ENCODE assay signal across 9 mouse cellular contexts in genomic region chr4:63546441-63547055, GRCm38 (mm10). TPM values are rescaled to one million over a fixed set of nuclear protein-coding genes. Genes with fewer than 3 reads are reported as not detected.
DNase-seq lines count a peak whose midpoint lies in the region; ATAC-seq and TF ChIP-seq lines count a peak whose summit lies in the region.
"Had no signal": no experiment of that assay in that cellular context is flagged by ENCODE, and none has a peak within 500 bp of the region (broad histone marks: within the 10 kb centered on the region; RNA-seq: fewer than 3 reads in every experiment).

No protein-coding gene starts in this region.

- H3K27me3 ChIP-seq in heart, embryonic 11.5 days (ENCODE audit: control insufficient read depth, insufficient read depth, low read length): no peaks in the 10 kb centered on the region
- no peaks in the 10 kb centered on the region for H3K27me3 ChIP-seq in intestine, postnatal 0 days (replicated peaks; ENCODE audit: control insufficient read depth, insufficient read depth, low read length)
- no peaks in the 10 kb centered on the region for H3K27me3 ChIP-seq in midbrain, embryonic 14.5 days (ENCODE audit: control insufficient read depth, insufficient read depth, low read length)
- H3K27me3 ChIP-seq in cerebellum, adult 2 months (ENCODE audit: control insufficient read depth, insufficient read depth, low read length): no peaks in the 10 kb centered on the region
- H3K27me3 ChIP-seq: Patski had no signal

- DNase-seq in heart, adult 9 months (ENCODE audit: low spot score in 2 of 2): no peak
- DNase-seq in midbrain, embryonic 14.5 days: no peak
- no peak for DNase-seq in left cerebral cortex, adult 18-20 months (ENCODE audit: low spot score in 2 of 2)
- DNase-seq in cerebellum, adult 2 months: no peak
- no peak for DNase-seq in embryo, embryonic 10.5 days (ENCODE audit: low spot score)

- 83% methylated on average over 6 of the region's 6 CpGs for WGBS in heart, embryonic 11.5 days (ENCODE audit: insufficient replicate concordance)
- WGBS in intestine, postnatal 0 days: 45% methylated on average over 6 of the region's 6 CpGs
- 83% methylated on average over 6 of the region's 6 CpGs for WGBS in midbrain, embryonic 14.5 days
- WGBS in cerebellum, adult 2 months: 57% methylated on average over 6 of the region's 6 CpGs

- no peak for ATAC-seq in heart, embryonic 11.5 days (replicated peaks; ENCODE audit: insufficient number of reproducible peaks, low FRiP score, low TSS enrichment)
- no peak for ATAC-seq in intestine, postnatal 0 days
- no peak for ATAC-seq in midbrain, embryonic 14.5 days (ENCODE audit: low FRiP score, low TSS enrichment)
- ATAC-seq: Patski had no signal

- no peaks in the 10 kb centered on the region for H3K9me3 ChIP-seq in heart, embryonic 11.5 days (replicated peaks; ENCODE audit: control insufficient read depth, low read length)
- no peaks in the 10 kb centered on the region for H3K9me3 ChIP-seq in intestine, postnatal 0 days (ENCODE audit: control insufficient read depth)
- no peaks in the 10 kb centered on the region for H3K9me3 ChIP-seq in midbrain, embryonic 14.5 days (ENCODE audit: control insufficient read depth, low read length)

- no peak for TF ChIP-seq POLR2A in bone marrow macrophage, adult 2 months (IDR thresholded peaks at IDR 0.05; ENCODE audit: borderline replicate concordance, low read depth, low read length)
- TF ChIP-seq POLR2A in cerebellum, adult 2 months (IDR thresholded peaks at IDR 0.05; ENCODE audit: borderline replicate concordance, insufficient read depth, low read length): no peak

- H3K4me2 ChIP-seq in heart, embryonic 11.5 days: peak overlapping the region; percentile 77
- peak overlapping the region; percentile 73 for H3K4me2 ChIP-seq in intestine, postnatal 0 days (replicated peaks; ENCODE audit: low read depth)
- peak overlapping the region; percentile 72 for H3K4me2 ChIP-seq in midbrain, embryonic 14.5 days (ENCODE audit: low read length)

- H3K4me1 ChIP-seq in heart, embryonic 11.5 days (ENCODE audit: control insufficient read depth, insufficient read depth, low read length): peaks cover 29% of the 10 kb centered on the region
- peaks cover 38% of the 10 kb centered on the region for H3K4me1 ChIP-seq in bone marrow macrophage, adult 2 months (ENCODE audit: control insufficient read depth, insufficient read depth, low read length)
- peaks cover 13% of the 10 kb centered on the region; the same call in 1 of the 2 replicates for H3K4me1 ChIP-seq in intestine, postnatal 0 days (replicated peaks; ENCODE audit: control insufficient read depth, insufficient read depth, low read length)
- peaks cover 14% of the 10 kb centered on the region for H3K4me1 ChIP-seq in midbrain, embryonic 14.5 days (ENCODE audit: control insufficient read depth, insufficient read depth, low read length)
- H3K4me1 ChIP-seq in cerebellum, adult 2 months (ENCODE audit: control insufficient read depth, insufficient read depth, low read length): peaks cover 12% of the 10 kb centered on the region

- H3K9ac ChIP-seq in heart, embryonic 11.5 days (ENCODE audit: low read depth, low read length): no peak overlapping the region
- no peak overlapping the region for H3K9ac ChIP-seq in intestine, postnatal 0 days (ENCODE audit: low read depth, low read length)
- H3K9ac ChIP-seq in midbrain, embryonic 14.5 days (replicated peaks; ENCODE audit: low read length): no peak overlapping the region

- no peak overlapping the region for H3K27ac ChIP-seq in heart, embryonic 11.5 days (ENCODE audit: low read depth, low read length)
- no peak overlapping the region for H3K27ac ChIP-seq in bone marrow macrophage, adult 2 months (ENCODE audit: insufficient read depth, low read depth, low read length)
- H3K27ac ChIP-seq in intestine, postnatal 0 days (ENCODE audit: low read depth, low read length): no peak overlapping the region
- no peak overlapping the region for H3K27ac ChIP-seq in midbrain, embryonic 14.5 days (replicated peaks; ENCODE audit: low read depth, low read length)
- no peak overlapping the region for H3K27ac ChIP-seq in cerebellum, adult 2 months (ENCODE audit: insufficient read depth, low read length)

- H3K4me3 ChIP-seq in heart, embryonic 11.5 days (ENCODE audit: low read depth, low read length): no peak overlapping the region; the same call in 1 of the 2 replicates
- peak overlapping the region; percentile 90 for H3K4me3 ChIP-seq in bone marrow macrophage, adult 2 months (ENCODE audit: insufficient read depth, low read length)
- no peak overlapping the region for H3K4me3 ChIP-seq in intestine, postnatal 0 days (ENCODE audit: low read depth, low read length)
- 0 out of 2 replicates have a peak overlapping the region, but pooled peaks have one; percentile 87 for H3K4me3 ChIP-seq in midbrain, embryonic 14.5 days (replicated peaks; ENCODE audit: low read depth, low read length)
- no peak overlapping the region for H3K4me3 ChIP-seq in cerebellum, adult 2 months (replicated peaks; ENCODE audit: insufficient read depth, low read depth, low read length)

- H3K36me3 ChIP-seq in heart, embryonic 11.5 days (ENCODE audit: control insufficient read depth, insufficient read depth, low read length): peaks cover 12% of the 10 kb centered on the region
- peaks cover 31% of the 10 kb centered on the region for H3K36me3 ChIP-seq in intestine, postnatal 0 days (ENCODE audit: control insufficient read depth, insufficient read depth)
- H3K36me3 ChIP-seq in midbrain, embryonic 14.5 days (ENCODE audit: control insufficient read depth, insufficient read depth, low read length): peaks cover 29% of the 10 kb centered on the region

- no peak for TF ChIP-seq CTCF in bone marrow macrophage, adult 2 months (IDR thresholded peaks at IDR 0.05; ENCODE audit: low read depth, low read length)
- TF ChIP-seq CTCF in intestine, postnatal 0 days (IDR thresholded peaks at IDR 0.05; ENCODE audit: low read depth): no peak
- TF ChIP-seq CTCF in cerebellum, adult 2 months (IDR thresholded peaks at IDR 0.05; ENCODE audit: borderline replicate concordance, insufficient read depth, low read depth, low read length): no peak

RNA-seq across cellular contexts. Expression of gene Atp6v1g1, which starts 2.0 kb away (rescaled TPM):
- 213 and 221 TPM in 2 replicates for polyA plus RNA-seq in heart, embryonic 11.5 days (2014; fragmentation: Nextera tagmentation; extraction: Ambion mirVana)
- 270 and 275 TPM in 2 replicates for polyA plus RNA-seq in bone marrow macrophage, adult 2 months (2012; ENCODE audit: insufficient read depth, insufficient read length, missing spikeins)
- polyA plus RNA-seq in intestine, postnatal 0 days (2015; fragmentation: Nextera tagmentation; extraction: Ambion mirVana): 345 and 364 TPM in 2 replicates
- 451 and 485 TPM in 2 replicates for polyA plus RNA-seq in midbrain, embryonic 14.5 days (2014; fragmentation: Nextera tagmentation; extraction: Ambion mirVana)
- 100 to 1,000 TPM; 143 to 157 TPM for total RNA-seq in left cerebral cortex, adult 18-20 months (2021)
- polyA plus RNA-seq in cerebellum, adult 2 months (2012; rRNA removed): 148 and 154 TPM in 2 replicates

RNA-seq across cellular contexts. Expression of gene Tmem268, which starts 12.0 kb away (rescaled TPM):
- 5.5 and 5.8 TPM in 2 replicates for polyA plus RNA-seq in heart, embryonic 11.5 days (2014; fragmentation: Nextera tagmentation; extraction: Ambion mirVana)
- polyA plus RNA-seq in bone marrow macrophage, adult 2 months (2012; ENCODE audit: insufficient read depth, insufficient read length, missing spikeins): 5.7 and 6.9 TPM in 2 replicates
- polyA plus RNA-seq in intestine, postnatal 0 days (2015; fragmentation: Nextera tagmentation; extraction: Ambion mirVana): 15.5 and 18.7 TPM in 2 replicates
- 3.7 and 4.0 TPM in 2 replicates for polyA plus RNA-seq in midbrain, embryonic 14.5 days (2014; fragmentation: Nextera tagmentation; extraction: Ambion mirVana)
- total RNA-seq in left cerebral cortex, adult 18-20 months (2021): 10 to 100 TPM in 1 of 2 experiments, 1 to 10 TPM in 1; 9.5 to 10.4 TPM
- 11.8 and 12.3 TPM in 2 replicates for polyA plus RNA-seq in cerebellum, adult 2 months (2012; rRNA removed)

RNA-seq across cellular contexts. Expression of gene Whrn, which starts 50.8 kb away (rescaled TPM):
- polyA plus RNA-seq in heart, embryonic 11.5 days (2014; fragmentation: Nextera tagmentation; extraction: Ambion mirVana): 3.3 and 4.7 TPM in 2 replicates
- 0.29 TPM in 1 of 2 replicates, not detected in the other for polyA plus RNA-seq in bone marrow macrophage, adult 2 months (2012; ENCODE audit: insufficient read depth, insufficient read length, missing spikeins)
- polyA plus RNA-seq in intestine, postnatal 0 days (2015; fragmentation: Nextera tagmentation; extraction: Ambion mirVana): 1.3 and 1.8 TPM in 2 replicates
- 7.8 and 8.0 TPM in 2 replicates for polyA plus RNA-seq in midbrain, embryonic 14.5 days (2014; fragmentation: Nextera tagmentation; extraction: Ambion mirVana)
- total RNA-seq in left cerebral cortex, adult 18-20 months (2021): 10 to 100 TPM; 38.5 to 42.1 TPM
- polyA plus RNA-seq in cerebellum, adult 2 months (2012; rRNA removed): 91.9 and 101 TPM in 2 replicates

RNA-seq across cellular contexts. Expression of gene Gm11213, which starts 58.5 kb away (rescaled TPM):
- polyA plus RNA-seq in heart, embryonic 11.5 days (2014; fragmentation: Nextera tagmentation; extraction: Ambion mirVana): not detected in 2 replicates
- not detected in 2 replicates for polyA plus RNA-seq in bone marrow macrophage, adult 2 months (2012; ENCODE audit: insufficient read depth, insufficient read length, missing spikeins)
- not detected in 2 replicates for polyA plus RNA-seq in intestine, postnatal 0 days (2015; fragmentation: Nextera tagmentation; extraction: Ambion mirVana)
- not detected in 2 replicates for polyA plus RNA-seq in midbrain, embryonic 14.5 days (2014; fragmentation: Nextera tagmentation; extraction: Ambion mirVana)
- not detected for total RNA-seq in left cerebral cortex, adult 18-20 months (2021)
- not detected in 2 replicates for polyA plus RNA-seq in cerebellum, adult 2 months (2012; rRNA removed)
- polyA plus RNA-seq: Patski had no signal

Comparison
In these comparisons a context has a peak if more than half of its experiments do, and no peak if none do; other contexts are left out.
1. H3K4me3 ChIP-seq: peak in bone marrow macrophage, adult 2 months (single experiment) and midbrain, embryonic 14.5 days (single experiment); none in heart, embryonic 11.5 days (single experiment), intestine, postnatal 0 days (single experiment) and cerebellum, adult 2 months (single experiment).
2. RNA of gene Whrn, which starts 50.8 kb away (polyA plus RNA-seq): 91.9 to 101 TPM in cerebellum, adult 2 months; 7.8 to 8.0 TPM in midbrain, embryonic 14.5 days, 3.3 to 4.7 TPM in heart, embryonic 11.5 days, 1.3 to 1.8 TPM in intestine, postnatal 0 days and 0.29 TPM in bone marrow macrophage, adult 2 months; every median in the first group is over 10 times any median in the second.
3. Peak in every context shown above with its lines, with median percentiles within 50 percentile points of each other: H3K4me2 ChIP-seq.